Mouse (Mus musculus): ENCODE results near the gene Chd6.

Gene Chd6

DNA sequence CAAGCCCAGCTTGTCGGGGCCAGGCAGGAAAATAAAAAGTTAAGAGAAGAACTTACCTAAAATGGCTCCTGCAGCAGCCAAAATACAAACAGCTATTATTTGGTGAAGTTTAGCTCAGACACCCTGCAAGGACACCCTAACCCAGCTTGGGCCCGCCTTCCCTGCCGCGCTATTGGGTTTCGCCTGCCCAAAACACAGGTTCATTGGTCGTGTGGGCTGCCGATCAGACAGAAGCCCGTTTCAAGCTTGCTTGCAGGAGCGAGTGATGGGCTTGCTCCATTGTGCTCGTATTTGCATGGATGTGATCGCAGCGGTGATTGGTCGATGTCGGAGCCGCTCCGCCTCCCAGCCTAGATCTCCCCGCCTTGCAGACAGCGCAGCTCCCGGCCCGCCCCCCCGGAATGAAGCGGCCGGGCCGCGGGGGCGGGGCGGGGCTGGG is at the start of gene Chd6:
Gene Chd6, minus strand, starts transcription at position 143 of the 439 bp plus-strand sequence.
- peaks cover 42% of the 10 kb centered on the region for H3K4me1 ChIP-seq (replicated peaks; ENCODE audit: low read depth, low read length)
- H3K36me3 ChIP-seq (ENCODE audit: insufficient read depth, low read length) = no peaks in the 10 kb centered on the region
- H3K27me3 ChIP-seq (ENCODE audit: insufficient read depth, low read length) = no peaks in the 10 kb centered on the region
- TF ChIP-seq CTCF (conservative IDR thresholded peaks at IDR 0.05; ENCODE audit: low read length) (no peak), NANOG (IDR thresholded peaks at IDR 0.05; ENCODE audit: borderline replicate concordance, low read length) (no peak), POU5F1 (IDR thresholded peaks at IDR 0.05; ENCODE audit: borderline replicate concordance, low read length) (no peak)
- peak within 1 kb of the TSS; percentile 93 for H3K4me3 ChIP-seq (replicated peaks; ENCODE audit: low read length)
- no peaks in the 10 kb centered on the region for H3K9me3 ChIP-seq (ENCODE audit: low read length)

DNA sequence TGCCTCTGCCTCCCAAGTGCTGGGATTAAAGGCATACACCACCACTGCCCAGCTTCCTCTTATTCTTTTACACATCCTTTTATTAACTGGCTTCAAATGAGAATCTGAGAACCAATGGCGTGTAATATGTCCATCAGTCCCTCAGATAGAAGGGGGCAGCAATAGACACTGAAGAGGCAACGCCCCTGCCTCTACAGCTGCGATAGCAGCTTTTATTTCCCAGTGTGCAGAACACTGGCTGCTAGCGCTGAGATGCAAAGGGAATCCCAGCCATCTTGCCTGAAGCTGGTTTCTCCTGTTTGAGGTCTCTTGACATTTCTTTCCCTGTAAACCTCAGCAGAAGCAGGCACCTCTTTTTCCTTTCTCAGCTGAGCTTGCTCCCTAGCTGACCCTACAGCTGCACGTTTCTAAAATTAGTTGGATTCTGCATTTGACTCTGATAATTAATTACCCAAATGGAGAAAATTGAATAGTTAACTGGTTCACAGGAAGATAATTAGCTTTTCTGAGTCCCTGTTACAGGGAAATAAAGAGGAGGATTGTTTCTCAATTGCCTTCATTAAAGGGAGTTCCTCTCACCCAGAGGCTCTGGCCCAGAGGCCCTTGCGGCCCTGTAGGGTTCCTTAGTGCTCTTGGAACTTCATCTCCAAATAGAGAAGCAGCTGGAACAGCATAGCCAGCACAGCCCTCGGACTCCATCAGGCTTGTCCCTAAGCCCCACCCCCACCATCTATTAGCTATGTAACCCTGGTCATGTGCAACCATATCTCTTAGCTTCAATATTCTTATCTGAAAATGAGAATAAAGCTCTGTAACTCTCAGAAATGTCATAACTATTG is 41.3 kb upstream of the Chd6 start:
- Histone ChIP-seq H3K4me1 (replicated peaks; ENCODE audit: low read depth, low read length) (no peaks in the 10 kb centered on the region), H3K27me3 (ENCODE audit: insufficient read depth, low read length) (peaks cover 6% of the 10 kb centered on the region; the same call in 1 of the 2 replicates), H3K4me3 (replicated peaks; ENCODE audit: low read length) (no peak overlapping the region), H3K36me3 (ENCODE audit: insufficient read depth, low read length) (no peaks in the 10 kb centered on the region), H3K9me3 (ENCODE audit: low read length) (no peaks in the 10 kb centered on the region)
- TF ChIP-seq POU5F1 (IDR thresholded peaks at IDR 0.05; ENCODE audit: borderline replicate concordance, low read length) (no peak), NANOG (IDR thresholded peaks at IDR 0.05; ENCODE audit: borderline replicate concordance, low read length) (no peak), CTCF (conservative IDR thresholded peaks at IDR 0.05; ENCODE audit: low read length) (no peak)

DNA sequence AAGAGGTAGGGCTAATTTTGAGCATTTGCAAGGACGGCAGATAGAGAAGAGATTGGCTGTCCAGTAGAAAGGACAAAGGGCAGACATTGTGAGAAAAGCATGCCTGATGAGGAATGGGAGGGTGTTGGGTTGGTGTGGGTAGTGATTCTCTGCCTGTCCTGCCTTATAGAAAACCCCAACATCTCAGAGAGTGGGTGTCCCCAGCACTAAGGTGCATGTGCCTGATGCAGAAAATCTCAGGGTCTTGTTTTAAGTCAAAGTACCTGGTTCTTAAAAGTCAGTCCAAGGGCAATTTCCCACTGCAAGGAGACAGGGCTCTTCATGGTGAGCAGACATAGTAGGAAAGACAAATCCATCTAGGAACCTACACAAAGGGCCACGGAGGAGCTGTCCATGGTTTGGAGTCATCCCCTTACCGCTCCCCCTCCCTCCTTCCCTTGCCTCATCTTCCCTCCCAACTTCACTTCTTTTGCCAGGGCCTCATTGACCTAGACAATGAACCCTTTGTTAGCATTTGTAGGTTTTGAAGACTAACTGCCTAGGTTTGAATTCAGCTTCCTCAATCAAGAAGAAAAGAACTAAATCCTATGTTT is 39.6 kb upstream of the Chd6 start:
- Histone ChIP-seq H3K4me3 (replicated peaks; ENCODE audit: low read length) (no peak overlapping the region), H3K4me1 (replicated peaks; ENCODE audit: low read depth, low read length) (no peaks in the 10 kb centered on the region), H3K36me3 (ENCODE audit: insufficient read depth, low read length) (no peaks in the 10 kb centered on the region), H3K27me3 (ENCODE audit: insufficient read depth, low read length) (peaks cover 3% of the 10 kb centered on the region; the same call in 1 of the 2 replicates), H3K9me3 (ENCODE audit: low read length) (no peaks in the 10 kb centered on the region)
- TF ChIP-seq POU5F1 (IDR thresholded peaks at IDR 0.05; ENCODE audit: borderline replicate concordance, low read length) (no peak), NANOG (IDR thresholded peaks at IDR 0.05; ENCODE audit: borderline replicate concordance, low read length) (no peak), CTCF (conservative IDR thresholded peaks at IDR 0.05; ENCODE audit: low read length) (no peak)

DNA sequence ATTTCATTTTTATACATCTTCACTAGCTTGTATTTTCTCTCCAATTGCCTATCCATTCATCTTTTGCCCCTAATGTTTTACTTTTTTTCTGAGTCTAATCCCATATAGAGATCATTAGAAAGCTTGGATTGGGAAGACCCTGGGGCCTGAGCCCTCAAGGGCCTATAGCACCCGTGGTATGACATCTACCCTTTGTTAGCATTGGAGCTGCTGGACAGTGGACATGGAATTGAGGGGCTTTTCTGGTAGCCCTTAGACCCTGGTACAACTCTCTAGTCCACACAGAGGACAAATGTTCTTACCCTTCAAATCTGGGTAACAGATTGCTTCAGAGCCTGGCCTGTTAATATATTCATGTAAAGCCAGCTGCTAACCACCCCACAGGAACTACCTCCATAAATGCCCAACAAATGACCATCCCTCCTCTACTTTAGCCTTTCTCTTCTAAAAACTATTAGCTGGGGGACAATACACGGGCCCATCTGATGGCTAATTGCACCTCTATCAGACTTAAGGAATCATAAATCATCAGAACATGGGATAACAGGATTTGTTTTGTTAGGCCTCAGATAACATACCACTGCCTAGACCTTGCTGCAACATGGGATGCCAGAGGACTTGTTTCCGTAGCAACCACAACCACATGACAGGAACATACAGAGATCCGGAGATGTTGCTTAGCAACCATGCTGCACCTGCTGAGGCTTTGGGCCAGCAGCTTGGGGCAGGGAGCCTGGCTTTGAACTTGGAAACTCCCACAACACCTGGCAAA is 39.0 kb upstream of the Chd6 start:
- Histone ChIP-seq H3K27me3 (ENCODE audit: insufficient read depth, low read length) (no peaks in the 10 kb centered on the region), H3K4me3 (replicated peaks; ENCODE audit: low read length) (no peak overlapping the region), H3K4me1 (replicated peaks; ENCODE audit: low read depth, low read length) (no peaks in the 10 kb centered on the region), H3K36me3 (ENCODE audit: insufficient read depth, low read length) (no peaks in the 10 kb centered on the region), H3K9me3 (ENCODE audit: low read length) (no peaks in the 10 kb centered on the region)
- TF ChIP-seq POU5F1 (IDR thresholded peaks at IDR 0.05; ENCODE audit: borderline replicate concordance, low read length) = no peak
- no peak for TF ChIP-seq NANOG (IDR thresholded peaks at IDR 0.05; ENCODE audit: borderline replicate concordance, low read length)
- no peak for TF ChIP-seq CTCF (conservative IDR thresholded peaks at IDR 0.05; ENCODE audit: low read length)

DNA sequence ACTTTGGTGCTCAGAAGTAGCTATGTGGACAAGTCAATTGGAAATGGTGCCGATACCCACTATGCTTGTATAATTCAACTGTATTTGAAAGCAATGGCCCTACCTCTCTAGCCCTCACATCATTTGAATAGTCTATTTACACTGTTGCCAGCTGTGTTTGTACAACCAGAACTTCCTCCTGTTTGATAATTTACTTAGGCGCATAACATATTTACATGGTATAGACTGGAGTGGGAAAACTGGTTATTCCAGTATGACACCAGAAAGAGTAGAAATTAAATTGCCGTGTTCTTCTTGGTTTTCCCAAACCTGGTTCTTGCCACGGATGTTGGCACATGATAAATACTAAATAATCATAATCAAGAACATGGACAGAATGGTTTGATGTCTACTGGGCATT is 35.9 kb upstream of the Chd6 start:
- Histone ChIP-seq H3K4me1 (replicated peaks; ENCODE audit: low read depth, low read length) (no peaks in the 10 kb centered on the region), H3K27me3 (ENCODE audit: insufficient read depth, low read length) (no peaks in the 10 kb centered on the region), H3K4me3 (replicated peaks; ENCODE audit: low read length) (no peak overlapping the region), H3K9me3 (ENCODE audit: low read length) (no peaks in the 10 kb centered on the region), H3K36me3 (ENCODE audit: insufficient read depth, low read length) (no peaks in the 10 kb centered on the region)
- TF ChIP-seq POU5F1 (IDR thresholded peaks at IDR 0.05; ENCODE audit: borderline replicate concordance, low read length) = no peak
- no peak for TF ChIP-seq CTCF (conservative IDR thresholded peaks at IDR 0.05; ENCODE audit: low read length)
- TF ChIP-seq NANOG (IDR thresholded peaks at IDR 0.05; ENCODE audit: borderline replicate concordance, low read length) = no peak

DNA sequence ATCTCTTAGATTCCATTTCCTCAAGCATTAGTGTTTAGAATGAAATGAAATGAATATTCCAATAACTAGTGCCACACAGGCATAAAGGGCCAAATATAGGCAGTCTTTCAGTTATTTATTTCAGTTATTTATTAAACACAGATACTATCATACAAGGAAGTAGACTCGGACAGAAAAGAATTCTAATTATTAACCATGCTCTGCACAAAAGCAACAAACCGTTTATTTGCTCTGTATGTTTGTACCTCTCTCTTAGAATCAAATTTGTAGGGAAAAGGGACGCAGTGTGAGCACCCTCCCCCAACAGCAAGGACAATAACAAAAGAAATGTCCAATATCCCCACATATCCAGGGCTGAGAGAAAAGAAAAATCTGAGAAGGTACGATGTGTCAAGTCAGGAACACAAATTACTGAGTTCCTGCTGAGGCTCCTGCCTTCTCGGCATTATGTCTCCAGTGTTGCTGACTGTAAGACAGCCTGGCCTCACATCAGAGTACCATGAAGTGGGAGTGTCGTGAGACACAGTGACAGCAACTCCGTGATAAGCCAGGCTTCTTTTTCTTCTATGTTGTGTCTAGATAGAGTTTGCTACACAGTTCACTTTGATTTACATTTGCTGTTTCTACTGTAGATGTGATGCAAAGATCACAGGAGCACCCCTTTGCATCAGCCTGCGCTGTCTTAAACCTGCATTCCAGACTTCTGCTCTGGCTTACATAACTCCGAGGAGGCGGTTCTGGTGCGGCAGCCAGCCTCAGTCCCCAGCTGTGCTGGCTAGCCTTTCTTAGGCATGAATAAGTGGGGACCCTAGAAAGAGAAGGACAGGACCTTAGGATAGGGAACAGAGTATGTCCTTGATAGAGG is 30.0 kb upstream of the Chd6 start:
- no peaks in the 10 kb centered on the region for H3K27me3 ChIP-seq (ENCODE audit: insufficient read depth, low read length)
- no peaks in the 10 kb centered on the region for H3K4me1 ChIP-seq (replicated peaks; ENCODE audit: low read depth, low read length)
- H3K9me3 ChIP-seq (ENCODE audit: low read length) = no peaks in the 10 kb centered on the region
- no peak for TF ChIP-seq NANOG (IDR thresholded peaks at IDR 0.05; ENCODE audit: borderline replicate concordance, low read length)
- no peak for TF ChIP-seq CTCF (conservative IDR thresholded peaks at IDR 0.05; ENCODE audit: low read length)
- no peak for TF ChIP-seq POU5F1 (IDR thresholded peaks at IDR 0.05; ENCODE audit: borderline replicate concordance, low read length)
- H3K36me3 ChIP-seq (ENCODE audit: insufficient read depth, low read length) = no peaks in the 10 kb centered on the region
- no peak overlapping the region for H3K4me3 ChIP-seq (replicated peaks; ENCODE audit: low read length)

DNA sequence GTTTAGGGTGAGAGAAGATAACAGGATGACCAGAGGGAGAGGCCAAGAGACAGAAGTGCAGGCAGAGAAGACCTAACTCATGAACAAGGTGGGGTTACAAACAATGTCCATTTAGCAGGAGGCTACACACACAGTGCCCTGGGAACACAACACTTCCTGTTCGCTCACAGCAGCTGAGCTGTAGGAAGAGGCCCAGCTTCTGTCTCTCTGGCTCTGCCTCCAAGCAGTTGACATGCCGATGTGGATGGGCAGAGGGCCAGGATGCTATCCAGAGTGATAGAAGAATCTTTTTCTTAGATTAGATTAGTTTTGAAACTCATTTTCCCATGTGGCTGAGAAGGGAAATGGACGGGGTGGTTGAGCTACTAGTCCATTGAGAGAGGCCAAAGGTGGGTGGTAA is 28.1 kb upstream of the Chd6 start:
- Histone ChIP-seq H3K4me1 (replicated peaks; ENCODE audit: low read depth, low read length) (no peaks in the 10 kb centered on the region), H3K4me3 (replicated peaks; ENCODE audit: low read length) (no peak overlapping the region), H3K36me3 (ENCODE audit: insufficient read depth, low read length) (no peaks in the 10 kb centered on the region), H3K9me3 (ENCODE audit: low read length) (no peaks in the 10 kb centered on the region), H3K27me3 (ENCODE audit: insufficient read depth, low read length) (no peaks in the 10 kb centered on the region)
- TF ChIP-seq CTCF (conservative IDR thresholded peaks at IDR 0.05; ENCODE audit: low read length) (no peak), POU5F1 (IDR thresholded peaks at IDR 0.05; ENCODE audit: borderline replicate concordance, low read length) (no peak), NANOG (IDR thresholded peaks at IDR 0.05; ENCODE audit: borderline replicate concordance, low read length) (no peak)
